Comparison of ENCODE assay signal across 1 mouse cellular context in genomic region chr9:21289337-21289671, GRCm38 (mm10).
TF ChIP-seq lines count a peak whose summit lies in the region.

No protein-coding gene starts in this region.

TF ChIP-seq in CH12.LX, 34 proteins besides CTCF, POLR2A, EP300 and RAD21:
- TF ChIP-seq MAFK (IDR thresholded peaks at IDR 0.05; ENCODE audit: insufficient replicate concordance, low read length) (no peak), GABPA (IDR thresholded peaks at IDR 0.05; ENCODE audit: insufficient replicate concordance, low read depth, low read length) (no peak), NRF1 (IDR thresholded peaks at IDR 0.05; ENCODE audit: low read depth, low read length) (no peak), TBP (conservative IDR thresholded peaks at IDR 0.05; ENCODE audit: low read depth, low read length) (no peak), ELF1 (IDR thresholded peaks at IDR 0.05; ENCODE audit: low read depth, low read length) (no peak), TCF12 (IDR thresholded peaks at IDR 0.05; ENCODE audit: low read depth, low read length) (no peak), ZKSCAN1 (IDR thresholded peaks at IDR 0.05; ENCODE audit: borderline replicate concordance, low read depth, low read length) (no peak), RCOR1 (conservative IDR thresholded peaks at IDR 0.05; ENCODE audit: low read depth, low read length) (no peak)
